In genomic region chr1:185216762-185217161, GRCm38 (mm10) we compare ENCODE assay signal across 19 mouse cellular contexts. TPM values are rescaled to one million over a fixed set of nuclear protein-coding genes. Genes with fewer than 3 reads are reported as not detected.
DNase-seq lines count a peak whose midpoint lies in the region; ATAC-seq and TF ChIP-seq lines count a peak whose summit lies in the region.
"Had no signal": no experiment of that assay in that cellular context is flagged by ENCODE, and none has a peak within 500 bp of the region (broad histone marks: within the 10 kb centered on the region; RNA-seq: fewer than 3 reads in every experiment).

No protein-coding gene starts in this region.

- H3K27me3 ChIP-seq in heart, postnatal 0 days (ENCODE audit: control insufficient read depth, insufficient read depth, low read length): no peaks in the 10 kb centered on the region
- no peaks in the 10 kb centered on the region for H3K27me3 ChIP-seq in neural tube, embryonic 15.5 days (replicated peaks)
- no peaks in the 10 kb centered on the region for H3K27me3 ChIP-seq in liver, postnatal 0 days (ENCODE audit: insufficient read depth, low read length)
- H3K27me3 ChIP-seq: forebrain, embryonic 13.5 days; heart, embryonic 12.5 days; neural tube, embryonic 13.5 days had no signal

- H3K4me1 ChIP-seq in heart, postnatal 0 days (ENCODE audit: control insufficient read depth, insufficient read depth): no peaks in the 10 kb centered on the region
- peaks cover 17% of the 10 kb centered on the region for H3K4me1 ChIP-seq in neural tube, embryonic 15.5 days
- H3K4me1 ChIP-seq in liver, postnatal 0 days (ENCODE audit: insufficient read depth): no peaks in the 10 kb centered on the region; the same call in 1 of the 2 replicates
- H3K4me1 ChIP-seq: forebrain, embryonic 13.5 days; midbrain, embryonic 10.5 days had no signal

- H3K27ac ChIP-seq in heart, postnatal 0 days (ENCODE audit: low read depth): peak overlapping the region; percentile 59
- no peak overlapping the region for H3K27ac ChIP-seq in neural tube, embryonic 15.5 days (replicated peaks)
- H3K27ac ChIP-seq in liver, postnatal 0 days (ENCODE audit: low read depth): no peak overlapping the region
- H3K27ac ChIP-seq: forebrain, embryonic 13.5 days; midbrain, embryonic 10.5 days; neural tube, embryonic 13.5 days had no signal

- no peak for TF ChIP-seq EP300 in heart, postnatal 0 days (IDR thresholded peaks at IDR 0.05; ENCODE audit: low read depth)
- TF ChIP-seq EP300 in liver, postnatal 0 days (IDR thresholded peaks at IDR 0.05; ENCODE audit: low read depth): no peak

- no peak overlapping the region for H3K4me2 ChIP-seq in heart, postnatal 0 days (ENCODE audit: low read depth, low read length)
- no peak overlapping the region for H3K4me2 ChIP-seq in neural tube, embryonic 15.5 days
- H3K4me2 ChIP-seq in liver, postnatal 0 days (ENCODE audit: low read depth, low read length): no peak overlapping the region
- H3K4me2 ChIP-seq: forebrain, embryonic 13.5 days; heart, embryonic 12.5 days; neural tube, embryonic 13.5 days had no signal

- no peak overlapping the region for H3K9ac ChIP-seq in heart, postnatal 0 days (replicated peaks; ENCODE audit: low read depth, low read length)
- H3K9ac ChIP-seq in neural tube, embryonic 15.5 days (replicated peaks): no peak overlapping the region
- no peak overlapping the region for H3K9ac ChIP-seq in liver, postnatal 0 days (replicated peaks)
- H3K9ac ChIP-seq: forebrain, embryonic 13.5 days; heart, embryonic 12.5 days; neural tube, embryonic 13.5 days had no signal

- peaks cover 13% of the 10 kb centered on the region; the same call in 1 of the 2 replicates for H3K36me3 ChIP-seq in heart, postnatal 0 days (replicated peaks; ENCODE audit: control insufficient read depth, insufficient read depth, low read length)
- peaks cover 3% of the 10 kb centered on the region for H3K36me3 ChIP-seq in neural tube, embryonic 15.5 days
- peaks cover 5% of the 10 kb centered on the region; the same call in 1 of the 2 replicates for H3K36me3 ChIP-seq in liver, postnatal 0 days (replicated peaks; ENCODE audit: insufficient read depth, low read length)

- no peaks in the 10 kb centered on the region for H3K9me3 ChIP-seq in heart, postnatal 0 days (replicated peaks; ENCODE audit: control insufficient read depth, low read length)
- H3K9me3 ChIP-seq in neural tube, embryonic 15.5 days (replicated peaks): no peaks in the 10 kb centered on the region
- no peaks in the 10 kb centered on the region for H3K9me3 ChIP-seq in liver, postnatal 0 days (ENCODE audit: low read length)
- H3K9me3 ChIP-seq: forebrain, embryonic 13.5 days; heart, embryonic 12.5 days; midbrain, embryonic 10.5 days; neural tube, embryonic 13.5 days had no signal

- no peak for TF ChIP-seq CTCF in heart, postnatal 0 days (IDR thresholded peaks at IDR 0.05; ENCODE audit: low read depth)
- no peak for TF ChIP-seq CTCF in liver, postnatal 0 days (IDR thresholded peaks at IDR 0.05; ENCODE audit: low read depth)

- no peak overlapping the region for H3K4me3 ChIP-seq in heart, postnatal 0 days (ENCODE audit: low read depth, low read length)
- no peak overlapping the region for H3K4me3 ChIP-seq in neural tube, embryonic 15.5 days (replicated peaks)
- no peak overlapping the region for H3K4me3 ChIP-seq in liver, postnatal 0 days (ENCODE audit: low read depth, low read length)
- H3K4me3 ChIP-seq: forebrain, embryonic 13.5 days; heart, embryonic 12.5 days; midbrain, embryonic 10.5 days; neural tube, embryonic 13.5 days had no signal

- no peak for DNase-seq in heart, postnatal 0 days (ENCODE audit: low spot score)
- DNase-seq in heart, adult 8-10 months (ENCODE audit: low spot score): no peak
- DNase-seq in neural tube, embryonic 10.5 days (ENCODE audit: extremely low spot score, low spot score): peak; percentile 27
- DNase-seq in liver, postnatal 0 days: no peak
- DNase-seq in thymus, postnatal 0 days (ENCODE audit: low spot score): no peak
- no peak for DNase-seq in frontal cortex, postnatal 14 days (ENCODE audit: low spot score in 2 of 2)
- DNase-seq: adrenal gland, postnatal 10 days; B cell, adult 2 months; cerebellum, adult 8-10 months; heart, postnatal 4 days; kidney, postnatal 25 days; lung, postnatal 14 days; right cerebral cortex, postnatal 4 days; thymus, postnatal 4 days had no signal

- ATAC-seq in heart, postnatal 0 days (ENCODE audit: insufficient read depth, low read depth): no peak
- no peak for ATAC-seq in neural tube, embryonic 15.5 days (ENCODE audit: low FRiP score)
- ATAC-seq in liver, postnatal 0 days: peak; percentile 54
- ATAC-seq: forebrain, embryonic 13.5 days had no signal

- WGBS in heart, postnatal 0 days: 51% methylated on average over 2 of the region's 2 CpGs
- 68% methylated on average over 2 of the region's 2 CpGs for WGBS in neural tube, embryonic 15.5 days
- 41% methylated on average over 2 of the region's 2 CpGs for WGBS in liver, postnatal 0 days (ENCODE audit: insufficient replicate concordance)

RNA-seq across cellular contexts. Expression of gene Rab3gap2, which starts 12.8 kb away (rescaled TPM):
- total RNA-seq in heart, postnatal 0 days (2014; rRNA removed; ENCODE audit: low replicate concordance): 15.5 and 18.6 TPM in 2 replicates
- 9.5 and 11.1 TPM in 2 replicates for polyA plus RNA-seq in heart, postnatal 0 days (2015; fragmentation: Nextera tagmentation; extraction: Ambion mirVana)
- 10 to 100 TPM; 19.6 to 23.0 (median 20.8) TPM for total RNA-seq in heart, adult 8-10 months (2022)
- polyA plus RNA-seq in neural tube, embryonic 15.5 days (2015; fragmentation: Nextera tagmentation; extraction: Ambion mirVana): 23.8 and 24.5 TPM in 2 replicates
- polyA plus RNA-seq in liver, postnatal 0 days (2015; fragmentation: Nextera tagmentation; extraction: Ambion mirVana): 6.0 and 7.3 TPM in 2 replicates
- 16.2 and 16.8 TPM in 2 replicates for polyA plus RNA-seq in thymus, postnatal 0 days (2015; fragmentation: Nextera tagmentation; extraction: Ambion mirVana)
